Mouse (Mus musculus) kidney, adult 11 months (tissue): ENCODE measurements at regions not wholly inside any gene's neighbourhood (a gene's known extent, or its start where the extent isn't known, plus 50 kb on each side); places are given as distances from the start of the nearest gene placed in this dataset.

Experiments used
- DNase-seq: peaks from one replicate; pipeline ENCODE4 v3.0.0; 2022

GRCm38 (mm10) chr9:73173589-73174247, 60.5 kb downstream of the Rsl24d1 start:
- DNase-seq, result no peak

- no peak for DNase-seq
Observed at GRCm38 (mm10) chr9:73176645-73177044, 63.4 kb downstream of the Rsl24d1 start.

- no peak for DNase-seq
Observed at GRCm38 (mm10) chr9:73183356-73183755, 70.1 kb downstream of the Rsl24d1 start.

- DNase-seq, result no peak
Observed at GRCm38 (mm10) chr9:73184908-73185307, 71.7 kb downstream of the Rsl24d1 start.

GRCm38 (mm10) chr9:73192271-73192785, 79.1 kb downstream of the Rsl24d1 start:
- no peak for DNase-seq

GRCm38 (mm10) chr9:73198261-73199085, 85.2 kb downstream of the Rsl24d1 start:
- DNase-seq, result no peak

- no peak for DNase-seq
Observed at GRCm38 (mm10) chr9:73223111-73223510, 109.9 kb downstream of the Rsl24d1 start.

- no peak for DNase-seq
Observed at GRCm38 (mm10) chr9:73240188-73240587, 127.0 kb downstream of the Rsl24d1 start.

- no peak for DNase-seq
Observed at GRCm38 (mm10) chr9:73242521-73243308, 129.5 kb downstream of the Rsl24d1 start.

- no peak for DNase-seq
Observed at GRCm38 (mm10) chr9:73244177-73244576, 131.0 kb downstream of the Rsl24d1 start.

GRCm38 (mm10) chr9:73245524-73245923, 132.3 kb downstream of the Rsl24d1 start:
- peak; percentile 3 for DNase-seq

- DNase-seq, result no peak
Observed at GRCm38 (mm10) chr9:73258171-73258570, 144.9 kb downstream of the Rsl24d1 start.

GRCm38 (mm10) chr9:73258640-73259039, 145.4 kb downstream of the Rsl24d1 start:
- DNase-seq, result no peak

- no peak for DNase-seq
Observed at GRCm38 (mm10) chr9:73262711-73263110, 149.5 kb downstream of the Rsl24d1 start.

GRCm38 (mm10) chr9:73270249-73270648, 157.0 kb downstream of the Rsl24d1 start:
- peak; percentile 3 for DNase-seq

- no peak for DNase-seq
Observed at GRCm38 (mm10) chr9:73272614-73273013, 159.4 kb downstream of the Rsl24d1 start.

- DNase-seq, result no peak
Observed at GRCm38 (mm10) chr9:73273681-73274080, 160.5 kb downstream of the Rsl24d1 start.

- DNase-seq, result no peak
Observed at GRCm38 (mm10) chr9:73275671-73276070, 162.4 kb downstream of the Rsl24d1 start.

- no peak for DNase-seq
Observed at GRCm38 (mm10) chr9:73295287-73295686, 182.1 kb downstream of the Rsl24d1 start.

GRCm38 (mm10) chr9:73302156-73302918, 189.1 kb downstream of the Rsl24d1 start:
- DNase-seq, result no peak

GRCm38 (mm10) chr9:73317048-73317447, 203.8 kb downstream of the Rsl24d1 start:
- DNase-seq, result no peak

- no peak for DNase-seq
Observed at GRCm38 (mm10) chr9:73319704-73320307, 206.6 kb downstream of the Rsl24d1 start.
